Mouse (Mus musculus) embryonic facial prominence, embryonic 11.5 days (tissue): Measurements from ENCODE around the gene Cutc. TPM values are rescaled to one million over a fixed set of nuclear protein-coding genes. Genes with fewer than 3 reads are reported as not detected.

Source experiments
- ATAC-seq: fragments of 200-750 bp; cut with Nextera tagmentation; replicated peaks from 2 replicates; pipeline ENCODE4 v1.8.0; 2017; ENCODE audit warnings: low read depth; ENCODE audit not compliant: insufficient number of reproducible peaks, low FRiP score, low TSS enrichment
- DNase-seq: peaks from one replicate; pipeline ENCODE4 v3.0.0-alpha.2; 2015; ENCODE audit warnings: low spot score
- H3K27ac ChIP-seq: fragments of 300-500 bp; sonication (generic); replicated peaks from 2 replicates; pipeline ENCODE4 v1.5.1; 2014; ENCODE audit warnings: mild to moderate bottlenecking, low read depth, low read length, control low read depth
- H3K27me3 ChIP-seq: fragments of 300-500 bp; sonication (generic); 2 replicates; pipeline ENCODE4 v1.6.1; 2014; ENCODE audit warnings: mild to moderate bottlenecking, low read length, moderate library complexity, mixed read lengths; ENCODE audit not compliant: control insufficient read depth, insufficient read depth
- H3K36me3 ChIP-seq: fragments of 300-500 bp; sonication (generic); replicated peaks from 2 replicates; pipeline ENCODE4 v1.6.1; 2014; ENCODE audit warnings: low read depth, mild to moderate bottlenecking, low read length, moderate library complexity, mixed read lengths; ENCODE audit not compliant: control insufficient read depth, insufficient read depth
- H3K4me1 ChIP-seq: fragments of 300-500 bp; sonication (generic); 2 replicates; pipeline ENCODE4 v1.6.1; 2014; ENCODE audit warnings: low read length, mixed read lengths; ENCODE audit not compliant: control insufficient read depth, insufficient read depth
- H3K4me2 ChIP-seq: fragments of 300-500 bp; sonication (generic); 2 replicates; pipeline ENCODE4 v1.6.1; 2014; ENCODE audit warnings: low read depth, mild to moderate bottlenecking, control low read depth, low read length, moderate library complexity
- H3K4me3 ChIP-seq: fragments of 300-500 bp; sonication (generic); 2 replicates; pipeline ENCODE4 v1.5.1; 2014; ENCODE audit warnings: low read depth, low read length, control low read depth
- H3K9ac ChIP-seq: fragments of 300-500 bp; sonication (generic); replicated peaks from 2 replicates; pipeline ENCODE4 v1.6.1; 2014; ENCODE audit warnings: mild to moderate bottlenecking, control low read depth, low read length
- H3K9me3 ChIP-seq: fragments of 300-500 bp; sonication (generic); replicated peaks from 2 replicates; pipeline ENCODE4 v1.6.1; 2016; ENCODE audit warnings: mild to moderate bottlenecking, low read length, inconsistent platforms, mixed read lengths; ENCODE audit not compliant: control insufficient read depth
- WGBS: fragments of 180-500 bp; shearing (Covaris S2); extraction: QIAGEN DNeasy Blood & Tissue Kit; methylation state at CpG from one replicate; pipeline ENCODE4 v1.1.7; 2014; 5-methylcytosine and 5-hydroxymethylcytosine counted together
- polyA plus RNA-seq: library from polyadenylated mRNA; unstranded; fragments of >200 nt; fragmentation: Nextera tagmentation; extraction: Ambion mirVana; gene quantifications from 2 replicates; pipeline ENCODE4 v1.2.1, GENCODE M21; 2014

Gene Cutc
- polyA plus RNA-seq, 1 experiment from 2014 or later = 15.0 TPM

DNA sequence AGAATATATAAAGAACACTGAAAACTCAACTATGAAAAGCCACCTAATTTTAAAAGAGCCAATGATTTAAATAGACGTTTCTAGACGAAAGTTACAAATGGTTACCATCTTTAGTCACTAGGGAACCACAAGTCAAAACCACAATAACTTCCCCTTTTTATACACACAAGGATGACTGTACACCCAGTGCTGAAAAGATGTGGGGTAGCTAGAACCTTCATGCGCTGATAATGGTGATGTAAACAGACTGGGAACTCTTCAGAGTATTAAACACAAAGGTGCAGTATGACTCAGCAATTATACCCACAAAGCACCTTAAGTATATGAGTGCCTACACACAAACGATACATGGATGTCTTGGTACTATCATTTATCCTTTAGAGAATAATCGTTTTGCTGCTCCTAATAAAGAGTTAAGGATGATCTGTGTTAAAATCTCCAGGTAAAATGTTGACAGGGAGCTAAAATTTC lies 18.7 kb downstream of the Cutc start:
- H3K4me1 ChIP-seq = no peaks in the 10 kb centered on the region
- no peaks in the 10 kb centered on the region for H3K36me3 ChIP-seq
- H3K9ac ChIP-seq = no peak overlapping the region
- no peak overlapping the region for H3K4me3 ChIP-seq
- WGBS = 84% methylated on average over 5 of the region's 5 CpGs
- H3K27ac ChIP-seq = no peak overlapping the region
- DNase-seq = no peak
- ATAC-seq = no peak
- H3K4me2 ChIP-seq = no peak overlapping the region
- H3K9me3 ChIP-seq = no peaks in the 10 kb centered on the region
- H3K27me3 ChIP-seq = no peaks in the 10 kb centered on the region

DNA sequence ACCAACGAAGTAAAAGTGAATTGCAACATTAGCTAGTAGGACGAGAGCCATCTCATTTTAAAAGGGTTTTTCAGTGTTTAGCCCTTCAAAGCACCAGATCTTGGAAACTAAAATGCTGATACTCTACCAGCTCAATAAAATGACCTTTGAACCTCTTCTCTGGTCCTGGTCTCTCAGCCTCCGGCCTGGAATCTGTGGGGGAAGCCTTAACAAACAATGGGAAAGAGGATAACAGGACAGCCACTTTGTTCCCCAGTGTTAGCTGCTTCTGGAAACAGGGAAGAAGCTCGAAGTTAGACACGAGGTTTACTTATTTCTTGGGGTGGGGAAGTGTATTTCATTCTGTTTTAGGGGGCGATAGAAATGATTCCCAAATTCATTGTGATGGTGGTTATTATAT lies 19.5 kb downstream of the Cutc start:
- no peak overlapping the region for H3K27ac ChIP-seq
- H3K9me3 ChIP-seq = no peaks in the 10 kb centered on the region
- H3K9ac ChIP-seq = no peak overlapping the region
- H3K4me3 ChIP-seq = no peak overlapping the region
- no peaks in the 10 kb centered on the region for H3K4me1 ChIP-seq
- no peak overlapping the region for H3K4me2 ChIP-seq
- DNase-seq (no peak), ATAC-seq (no peak)
- H3K27me3 ChIP-seq = no peaks in the 10 kb centered on the region
- no peaks in the 10 kb centered on the region for H3K36me3 ChIP-seq
- 69% methylated on average over 6 of the region's 6 CpGs for WGBS

DNA sequence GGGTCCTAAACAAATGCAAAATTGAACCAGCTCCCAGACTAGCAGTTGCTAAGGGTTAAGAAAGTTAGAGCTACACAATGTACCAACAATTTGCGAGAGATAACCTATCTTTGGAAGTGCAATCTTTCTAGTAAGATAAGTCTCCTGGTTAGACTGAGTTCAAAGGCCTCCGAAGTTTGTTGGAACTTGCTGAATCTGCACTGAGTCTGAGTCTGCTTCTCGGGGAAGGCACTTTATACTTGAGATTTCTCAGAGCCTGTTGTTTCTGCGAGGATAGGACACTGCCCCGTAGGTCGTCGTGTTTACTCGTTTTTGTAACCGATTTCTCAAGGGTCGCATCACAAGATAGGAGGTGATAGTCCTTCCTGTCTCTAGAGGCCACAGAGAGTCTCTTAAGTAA lies 22.6 kb downstream of the Cutc start:
- Histone ChIP-seq H3K4me3 (no peak overlapping the region), H3K9me3 (no peaks in the 10 kb centered on the region), H3K4me2 (no peak overlapping the region), H3K27me3 (no peaks in the 10 kb centered on the region), H3K27ac (no peak overlapping the region), H3K4me1 (no peaks in the 10 kb centered on the region), H3K36me3 (no peaks in the 10 kb centered on the region), H3K9ac (no peak overlapping the region)
- ATAC-seq (no peak), DNase-seq (no peak)
- 76% methylated on average over 10 of the region's 10 CpGs for WGBS

DNA sequence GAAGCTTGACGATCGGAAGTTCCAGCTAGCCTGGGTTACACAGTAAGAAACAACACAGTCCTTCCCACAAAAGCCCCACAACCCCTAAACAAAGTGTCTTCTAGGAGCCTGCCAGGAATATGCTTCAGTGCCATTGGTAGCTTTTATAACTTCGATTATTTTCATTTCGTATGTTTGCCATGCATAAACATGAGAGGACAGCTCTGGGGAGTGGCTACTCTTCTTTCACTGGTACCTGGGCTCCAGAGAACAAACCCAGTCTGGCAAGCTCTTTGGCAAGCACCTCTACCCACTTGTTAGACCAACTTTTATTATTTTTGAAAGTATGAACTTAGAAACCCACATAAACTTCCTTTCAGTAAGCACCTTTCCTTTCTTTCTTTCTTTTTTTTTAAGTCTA lies 23.8 kb downstream of the Cutc start:
- no peak overlapping the region for H3K4me3 ChIP-seq
- 81% methylated on average over 4 of the region's 4 CpGs for WGBS
- DNase-seq (no peak), ATAC-seq (no peak)
- H3K4me1 ChIP-seq = no peaks in the 10 kb centered on the region
- H3K9ac ChIP-seq = no peak overlapping the region
- no peaks in the 10 kb centered on the region for H3K27me3 ChIP-seq
- H3K4me2 ChIP-seq = no peak overlapping the region
- no peaks in the 10 kb centered on the region for H3K9me3 ChIP-seq
- no peak overlapping the region for H3K27ac ChIP-seq
- H3K36me3 ChIP-seq = no peaks in the 10 kb centered on the region

DNA sequence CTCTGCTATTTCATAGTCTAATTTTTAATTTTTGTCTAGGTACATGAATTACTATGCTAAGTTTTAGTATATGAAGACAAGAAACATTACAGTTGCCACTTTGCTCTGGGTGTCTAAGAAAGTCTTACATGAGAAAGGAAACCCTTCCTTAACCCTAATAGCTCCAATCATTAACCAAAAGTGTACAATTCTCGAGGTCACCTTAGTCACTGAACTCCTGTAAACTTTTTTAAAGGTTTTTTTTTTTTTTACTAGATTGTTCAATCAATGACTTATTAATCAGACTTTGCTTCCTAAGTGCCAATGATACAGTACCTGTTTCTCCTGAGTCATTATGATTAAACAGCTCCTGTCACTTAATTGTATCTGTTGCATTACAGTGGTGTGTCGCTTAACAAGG lies 24.5 kb downstream of the Cutc start:
- Histone ChIP-seq H3K9ac (no peak overlapping the region), H3K4me2 (no peak overlapping the region), H3K27ac (no peak overlapping the region), H3K9me3 (no peaks in the 10 kb centered on the region), H3K4me1 (no peaks in the 10 kb centered on the region), H3K27me3 (no peaks in the 10 kb centered on the region), H3K36me3 (no peaks in the 10 kb centered on the region), H3K4me3 (no peak overlapping the region)
- WGBS = 69% methylated on average over 2 of the region's 2 CpGs
- no peak for ATAC-seq
- no peak for DNase-seq

DNA sequence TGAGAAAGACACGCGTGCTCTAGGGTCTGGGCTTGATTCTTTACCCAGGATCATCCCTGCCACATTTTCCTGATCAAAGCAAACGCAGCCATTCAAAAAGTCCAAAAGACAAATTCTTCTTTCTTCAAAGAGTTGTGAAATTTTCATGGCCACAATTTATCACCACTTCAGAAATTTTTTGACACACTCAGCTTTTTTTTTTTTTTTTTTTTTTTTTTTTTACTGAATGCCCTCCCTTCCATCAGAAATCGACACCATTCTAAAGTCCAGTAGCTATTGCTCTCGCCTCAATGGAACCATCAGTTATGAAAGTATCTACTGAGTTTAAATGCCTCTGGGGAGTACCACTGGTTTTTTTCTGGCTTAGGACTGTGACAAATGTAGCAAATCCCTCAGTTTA lies 27.6 kb downstream of the Cutc start:
- H3K4me3 ChIP-seq = no peak overlapping the region

DNA sequence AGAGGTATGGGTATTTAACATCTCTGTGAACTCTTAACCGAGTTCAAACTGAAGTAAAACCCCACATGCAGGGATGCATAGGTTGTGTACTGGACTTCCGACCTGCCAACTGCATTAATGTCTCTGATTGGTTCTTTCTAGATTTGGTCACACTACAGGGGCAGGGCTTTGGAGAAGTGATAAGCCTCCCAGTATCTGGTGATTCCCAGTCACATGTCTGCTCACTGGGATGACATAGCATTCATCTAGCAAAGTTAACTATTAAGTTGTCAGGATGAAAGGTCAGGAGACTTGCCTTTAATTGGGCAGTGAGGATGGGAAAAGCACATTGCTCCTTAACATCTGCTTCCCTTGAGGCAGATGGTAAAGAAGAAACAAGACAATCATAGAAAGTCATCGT lies 29.2 kb downstream of the Cutc start, which contains the start of gene Abcc2:
Abcc2 (plus strand) TSS at position 213 of the 400 bp plus-strand sequence.
- 81% methylated on average over 3 of the region's 3 CpGs for WGBS
- no peaks in the 10 kb centered on the region for H3K27me3 ChIP-seq
- no peak within 1 kb of the TSS for H3K4me3 ChIP-seq
- H3K27ac ChIP-seq = no peak within 1 kb of the TSS
- H3K4me2 ChIP-seq = no peak within 1 kb of the TSS
- H3K36me3 ChIP-seq = no peaks in the 10 kb centered on the region
- no peak for DNase-seq
- no peak for ATAC-seq
- H3K9ac ChIP-seq = no peak within 1 kb of the TSS
- no peaks in the 10 kb centered on the region for H3K4me1 ChIP-seq
- H3K9me3 ChIP-seq = no peaks in the 10 kb centered on the region

More for the DNA sequence above, 27.6 kb downstream of the Cutc start:
- no peak overlapping the region for H3K9ac ChIP-seq
- WGBS = 82% methylated on average over 5 of the region's 5 CpGs
- ATAC-seq = no peak
- H3K27ac ChIP-seq = no peak overlapping the region
- H3K27me3 ChIP-seq = no peaks in the 10 kb centered on the region
- H3K9me3 ChIP-seq = no peaks in the 10 kb centered on the region
- no peak for DNase-seq
- no peaks in the 10 kb centered on the region for H3K4me1 ChIP-seq
- no peak overlapping the region for H3K4me2 ChIP-seq
- H3K36me3 ChIP-seq = no peaks in the 10 kb centered on the region

DNA sequence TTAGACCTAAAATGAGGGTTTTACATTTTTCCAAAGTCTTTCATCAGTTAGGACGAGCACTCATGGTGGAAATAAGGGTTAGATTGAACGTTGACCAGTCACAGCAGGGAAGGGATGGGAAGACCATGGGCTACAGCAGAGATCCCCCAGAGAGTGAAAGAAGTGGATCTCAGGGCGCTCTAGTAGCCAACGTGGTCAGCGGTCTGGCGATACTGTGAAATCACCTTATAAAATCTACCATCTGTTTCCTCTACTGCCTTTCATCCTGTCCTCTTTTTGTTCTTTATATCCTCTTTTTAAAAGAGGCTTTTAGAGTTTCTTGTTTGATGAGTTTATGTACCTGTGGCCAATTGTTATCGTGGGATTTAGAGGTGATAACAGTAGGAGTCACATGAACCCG lies 32.0 kb downstream of the Cutc start:
- H3K4me1 ChIP-seq = no peaks in the 10 kb centered on the region
- H3K9me3 ChIP-seq = no peaks in the 10 kb centered on the region
- ATAC-seq (no peak), DNase-seq (no peak)
- no peaks in the 10 kb centered on the region for H3K36me3 ChIP-seq
- no peak overlapping the region for H3K4me3 ChIP-seq
- no peak overlapping the region for H3K4me2 ChIP-seq
- WGBS = 85% methylated on average over 8 of the region's 8 CpGs
- no peak overlapping the region for H3K27ac ChIP-seq
- H3K9ac ChIP-seq = no peak overlapping the region
- H3K27me3 ChIP-seq = no peaks in the 10 kb centered on the region
